Mouse (Mus musculus): ENCODE results near the gene Siglech. TPM values are rescaled to one million over a fixed set of nuclear protein-coding genes. Genes with fewer than 3 reads are reported as not detected.
"Not testable (repeated sequence)": the region's sequence is repeated elsewhere in the genome, so short reads cannot be mapped to it uniquely, and the experiment has no call there.

The Siglech gene
- polyA plus RNA-seq, 1 experiment from 2014 or later = 3.1 TPM

- Histone ChIP-seq H3K4me1 (ENCODE audit: control insufficient read depth, insufficient read depth, low read depth, low read length) (no peaks in the 10 kb centered on the region), H3K36me3 (ENCODE audit: control insufficient read depth, insufficient read depth, low read length) (no peaks in the 10 kb centered on the region), H3K4me2 (ENCODE audit: low read length) (no peak overlapping the region), H3K27ac (ENCODE audit: low read depth, low read length) (no peak overlapping the region), H3K27me3 (replicated peaks; ENCODE audit: control insufficient read depth, insufficient read depth, low read length) (no peaks in the 10 kb centered on the region), H3K4me3 (ENCODE audit: low read length) (no peak overlapping the region), H3K9ac (ENCODE audit: low read depth, low read length) (no peak overlapping the region), H3K9me3 (ENCODE audit: control insufficient read depth, low read length) (no peaks in the 10 kb centered on the region)
- WGBS = 58% methylated on average over 4 of the region's 4 CpGs
- no peak for ATAC-seq
These were observed 12.0 kb downstream of the Siglech start for GRCm38 (mm10) chr7:55780011-55780410.

- H3K4me1 ChIP-seq (ENCODE audit: control insufficient read depth, insufficient read depth, low read depth, low read length) = no peaks in the 10 kb centered on the region
- no peaks in the 10 kb centered on the region for H3K36me3 ChIP-seq (ENCODE audit: control insufficient read depth, insufficient read depth, low read length)
- no peaks in the 10 kb centered on the region for H3K9me3 ChIP-seq (ENCODE audit: control insufficient read depth, low read length)
- ATAC-seq = no peak
- H3K27me3 ChIP-seq (replicated peaks; ENCODE audit: control insufficient read depth, insufficient read depth, low read length) = no peaks in the 10 kb centered on the region
- H3K4me2 ChIP-seq (ENCODE audit: low read length) = no peak overlapping the region
- WGBS = 60% methylated on average over 3 of the region's 3 CpGs
- no peak overlapping the region for H3K9ac ChIP-seq (ENCODE audit: low read depth, low read length)
- H3K4me3 ChIP-seq (ENCODE audit: low read length) = no peak overlapping the region
- no peak overlapping the region for H3K27ac ChIP-seq (ENCODE audit: low read depth, low read length)
These were observed 14.5 kb downstream of the Siglech start for GRCm38 (mm10) chr7:55782493-55782892.

GRCm38 (mm10) chr7:55784580-55784979 lies 16.6 kb downstream of the Siglech start:
- no peak for ATAC-seq

GRCm38 (mm10) chr7:55790586-55790985 lies 22.6 kb downstream of the Siglech start:
- not testable (repeated sequence) for H3K27me3 ChIP-seq (replicated peaks; ENCODE audit: control insufficient read depth, insufficient read depth, low read length); H3K9me3 ChIP-seq (ENCODE audit: control insufficient read depth, low read length); H3K27ac ChIP-seq (ENCODE audit: low read depth, low read length); H3K36me3 ChIP-seq (ENCODE audit: control insufficient read depth, insufficient read depth, low read length); ATAC-seq; H3K4me3 ChIP-seq (ENCODE audit: low read length); H3K9ac ChIP-seq (ENCODE audit: low read depth, low read length); H3K4me2 ChIP-seq (ENCODE audit: low read length)
- H3K4me1 ChIP-seq (ENCODE audit: control insufficient read depth, insufficient read depth, low read depth, low read length) = peaks cover 14% of the 10 kb centered on the region
- WGBS = 77% methylated on average over 4 of the region's 5 CpGs

More at GRCm38 (mm10) chr7:55784580-55784979, 16.6 kb downstream of the Siglech start:
- no peaks in the 10 kb centered on the region for H3K9me3 ChIP-seq (ENCODE audit: control insufficient read depth, low read length)
- H3K27me3 ChIP-seq (replicated peaks; ENCODE audit: control insufficient read depth, insufficient read depth, low read length) = no peaks in the 10 kb centered on the region
- 97% methylated on average over 3 of the region's 3 CpGs for WGBS
- H3K4me3 ChIP-seq (ENCODE audit: low read length) = no peak overlapping the region
- H3K4me2 ChIP-seq (ENCODE audit: low read length) = no peak overlapping the region
- H3K9ac ChIP-seq (ENCODE audit: low read depth, low read length) = no peak overlapping the region
- no peaks in the 10 kb centered on the region for H3K36me3 ChIP-seq (ENCODE audit: control insufficient read depth, insufficient read depth, low read length)
- no peaks in the 10 kb centered on the region for H3K4me1 ChIP-seq (ENCODE audit: control insufficient read depth, insufficient read depth, low read depth, low read length)
- H3K27ac ChIP-seq (ENCODE audit: low read depth, low read length) = no peak overlapping the region

- 0 out of 2 replicates have a peak overlapping the region, but pooled peaks have one; percentile 7 for H3K9ac ChIP-seq (ENCODE audit: low read depth, low read length)
- ATAC-seq = no peak
- no peak overlapping the region for H3K27ac ChIP-seq (ENCODE audit: low read depth, low read length)
- no peak overlapping the region for H3K4me3 ChIP-seq (ENCODE audit: low read length)
- WGBS = 59% methylated on average over 3 of the region's 3 CpGs
- H3K27me3 ChIP-seq (replicated peaks; ENCODE audit: control insufficient read depth, insufficient read depth, low read length) = no peaks in the 10 kb centered on the region
- H3K9me3 ChIP-seq (ENCODE audit: control insufficient read depth, low read length) = no peaks in the 10 kb centered on the region
- H3K36me3 ChIP-seq (ENCODE audit: control insufficient read depth, insufficient read depth, low read length) = peaks cover 10% of the 10 kb centered on the region
- no peak overlapping the region for H3K4me2 ChIP-seq (ENCODE audit: low read length)
- H3K4me1 ChIP-seq (ENCODE audit: control insufficient read depth, insufficient read depth, low read depth, low read length) = peaks cover 14% of the 10 kb centered on the region
These were observed 24.3 kb downstream of the Siglech start for GRCm38 (mm10) chr7:55792280-55792679.

- ATAC-seq = peak; percentile 52
- H3K9ac ChIP-seq (ENCODE audit: low read depth, low read length) = peak overlapping the region; percentile 86
- peak overlapping the region; percentile 71 for H3K4me2 ChIP-seq (ENCODE audit: low read length)
- peak overlapping the region; percentile 85 for H3K27ac ChIP-seq (ENCODE audit: low read depth, low read length)
- peak overlapping the region; percentile 86 for H3K4me3 ChIP-seq (ENCODE audit: low read length)
- H3K27me3 ChIP-seq (replicated peaks; ENCODE audit: control insufficient read depth, insufficient read depth, low read length) = no peaks in the 10 kb centered on the region
- peaks cover 11% of the 10 kb centered on the region for H3K36me3 ChIP-seq (ENCODE audit: control insufficient read depth, insufficient read depth, low read length)
- H3K9me3 ChIP-seq (ENCODE audit: control insufficient read depth, low read length) = no peaks in the 10 kb centered on the region
- H3K4me1 ChIP-seq (ENCODE audit: control insufficient read depth, insufficient read depth, low read depth, low read length) = peaks cover 14% of the 10 kb centered on the region
- 32% methylated on average over 13 of the region's 13 CpGs for WGBS
These were observed 25.4 kb downstream of the Siglech start for GRCm38 (mm10) chr7:55793236-55793951.

- Histone ChIP-seq H3K4me2 (ENCODE audit: low read length) (peak within 1 kb of the TSS; percentile 71), H3K4me1 (ENCODE audit: control insufficient read depth, insufficient read depth, low read depth, low read length) (peaks cover 14% of the 10 kb centered on the region), H3K36me3 (ENCODE audit: control insufficient read depth, insufficient read depth, low read length) (peaks cover 11% of the 10 kb centered on the region), H3K9ac (ENCODE audit: low read depth, low read length) (peak within 1 kb of the TSS; percentile 86), H3K27me3 (replicated peaks; ENCODE audit: control insufficient read depth, insufficient read depth, low read length) (no peaks in the 10 kb centered on the region), H3K4me3 (ENCODE audit: low read length) (peak within 1 kb of the TSS; percentile 86), H3K9me3 (ENCODE audit: control insufficient read depth, low read length) (no peaks in the 10 kb centered on the region), H3K27ac (ENCODE audit: low read depth, low read length) (peak within 1 kb of the TSS; percentile 85)
- WGBS = under 1% methylated on average over 51 of the region's 51 CpGs
- ATAC-seq = peak; percentile 100
These were observed 26.1 kb downstream of the Siglech start, which contains the start of gene Tubgcp5 for GRCm38 (mm10) chr7:55793952-55794603. TSS of gene Tubgcp5 (plus strand) at chr7:55794154.

GRCm38 (mm10) chr7:55799981-55800380 lies 32.0 kb downstream of the Siglech start:
- H3K4me1 ChIP-seq (ENCODE audit: control insufficient read depth, insufficient read depth, low read depth, low read length) = peaks cover 6% of the 10 kb centered on the region
- 89% methylated on average over 3 of the region's 3 CpGs for WGBS
- no peak overlapping the region for H3K27ac ChIP-seq (ENCODE audit: low read depth, low read length)
- no peaks in the 10 kb centered on the region for H3K9me3 ChIP-seq (ENCODE audit: control insufficient read depth, low read length)
- H3K9ac ChIP-seq (ENCODE audit: low read depth, low read length) = no peak overlapping the region
- no peak for ATAC-seq
- H3K27me3 ChIP-seq (replicated peaks; ENCODE audit: control insufficient read depth, insufficient read depth, low read length) = no peaks in the 10 kb centered on the region
- peaks cover 37% of the 10 kb centered on the region for H3K36me3 ChIP-seq (ENCODE audit: control insufficient read depth, insufficient read depth, low read length)
- H3K4me3 ChIP-seq (ENCODE audit: low read length) = no peak overlapping the region
- H3K4me2 ChIP-seq (ENCODE audit: low read length) = no peak overlapping the region

- H3K4me2 ChIP-seq (ENCODE audit: low read length) = no peak overlapping the region
- H3K27me3 ChIP-seq (replicated peaks; ENCODE audit: control insufficient read depth, insufficient read depth, low read length) = no peaks in the 10 kb centered on the region
- no peaks in the 10 kb centered on the region for H3K4me1 ChIP-seq (ENCODE audit: control insufficient read depth, insufficient read depth, low read depth, low read length)
- H3K27ac ChIP-seq (ENCODE audit: low read depth, low read length) = no peak overlapping the region
- H3K9me3 ChIP-seq (ENCODE audit: control insufficient read depth, low read length) = no peaks in the 10 kb centered on the region
- no peak overlapping the region for H3K9ac ChIP-seq (ENCODE audit: low read depth, low read length)
- ATAC-seq = no peak
- 92% methylated on average over 2 of the region's 2 CpGs for WGBS
- no peak overlapping the region for H3K4me3 ChIP-seq (ENCODE audit: low read length)
- peaks cover 49% of the 10 kb centered on the region for H3K36me3 ChIP-seq (ENCODE audit: control insufficient read depth, insufficient read depth, low read length)
These were observed 42.0 kb downstream of the Siglech start for GRCm38 (mm10) chr7:55809967-55810366.
